Mouse (Mus musculus) neural tube, embryonic 13.5 days (tissue): ENCODE data around the gene Myo1h. TPM values are rescaled to one million over a fixed set of nuclear protein-coding genes. Genes with fewer than 3 reads are reported as not detected.

Experiments used
- ATAC-seq: fragments of 200-750 bp; cut with Nextera tagmentation; 2 replicates; pipeline ENCODE4 v1.8.0; 2017; ENCODE audit warnings: low read depth, mild to moderate bottlenecking, moderate TSS enrichment, moderate library complexity
- H3K27ac ChIP-seq: fragments of 300-500 bp; sonication (generic); replicated peaks from 2 replicates; pipeline ENCODE4 v1.5.1; 2015; ENCODE audit warnings: moderate library complexity, mild to moderate bottlenecking, inconsistent platforms
- H3K27me3 ChIP-seq: fragments of 300-500 bp; sonication (generic); 2 replicates; pipeline ENCODE4 v1.6.1; 2015; ENCODE audit warnings: mild to moderate bottlenecking, inconsistent platforms
- H3K36me3 ChIP-seq: fragments of 300-500 bp; sonication (generic); 2 replicates; pipeline ENCODE4 v1.6.1; 2015; ENCODE audit warnings: mild to moderate bottlenecking, inconsistent platforms
- H3K4me1 ChIP-seq: fragments of 300-500 bp; sonication (generic); replicated peaks from 2 replicates; pipeline ENCODE4 v1.6.1; 2015; ENCODE audit warnings: inconsistent platforms
- H3K4me2 ChIP-seq: fragments of 300-500 bp; sonication (generic); 2 replicates; pipeline ENCODE4 v1.6.1; 2015; ENCODE audit warnings: inconsistent platforms, mild to moderate bottlenecking, moderate library complexity
- H3K4me3 ChIP-seq: fragments of 300-500 bp; sonication (generic); 2 replicates; pipeline ENCODE4 v1.5.1; 2015; ENCODE audit warnings: mild to moderate bottlenecking, inconsistent platforms
- H3K9ac ChIP-seq: fragments of 300-500 bp; sonication (generic); 2 replicates; pipeline ENCODE4 v1.6.1; 2015; ENCODE audit warnings: moderate library complexity, mild to moderate bottlenecking, inconsistent platforms
- H3K9me3 ChIP-seq: fragments of 300-500 bp; sonication (generic); 2 replicates; pipeline ENCODE4 v1.6.1; 2016; ENCODE audit warnings: inconsistent platforms
- WGBS: fragments of 180-500 bp; shearing (Covaris S2); methylation state at CpG from one replicate; pipeline ENCODE4 v1.1.7; 2015; 5-methylcytosine and 5-hydroxymethylcytosine counted together
- polyA plus RNA-seq: library from polyadenylated mRNA; unstranded; fragments of >200 nt; fragmentation: Nextera tagmentation; extraction: Ambion mirVana; gene quantifications from 2 replicates; pipeline ENCODE4 v1.2.1, GENCODE M21; 2015

Gene Myo1h
- polyA plus RNA-seq, 1 experiment from 2014 or later = 0.38 TPM

DNA sequence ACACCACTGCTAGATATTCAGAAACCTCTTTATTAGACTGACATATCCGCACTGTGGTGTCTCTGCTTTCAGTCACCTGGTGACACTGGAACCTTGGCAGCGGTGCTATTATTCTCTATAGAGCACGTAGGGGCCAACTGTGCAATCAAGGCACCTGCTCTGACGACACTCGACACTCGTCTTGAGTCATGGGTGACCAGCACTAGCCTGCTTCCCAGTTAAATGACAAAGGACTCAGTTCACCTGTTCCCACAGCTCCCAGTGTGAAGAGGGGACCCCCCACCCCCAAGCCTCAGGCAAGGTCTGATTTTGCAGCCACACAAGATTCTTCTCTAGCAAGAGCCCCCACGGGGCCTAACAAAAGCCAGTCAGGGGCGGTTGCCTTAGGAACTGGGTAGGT, 13.6 kb upstream of the Myo1h start:
- peaks cover 38% of the 10 kb centered on the region for H3K4me1 ChIP-seq
- H3K27ac ChIP-seq = no peak overlapping the region
- no peak overlapping the region for H3K9ac ChIP-seq
- H3K27me3 ChIP-seq = peaks cover 89% of the 10 kb centered on the region
- no peak overlapping the region for H3K4me3 ChIP-seq
- H3K36me3 ChIP-seq = no peaks in the 10 kb centered on the region
- H3K4me2 ChIP-seq = no peak overlapping the region
- ATAC-seq = no peak
- no peaks in the 10 kb centered on the region for H3K9me3 ChIP-seq
- WGBS = 10% methylated on average over 8 of the region's 8 CpGs

DNA sequence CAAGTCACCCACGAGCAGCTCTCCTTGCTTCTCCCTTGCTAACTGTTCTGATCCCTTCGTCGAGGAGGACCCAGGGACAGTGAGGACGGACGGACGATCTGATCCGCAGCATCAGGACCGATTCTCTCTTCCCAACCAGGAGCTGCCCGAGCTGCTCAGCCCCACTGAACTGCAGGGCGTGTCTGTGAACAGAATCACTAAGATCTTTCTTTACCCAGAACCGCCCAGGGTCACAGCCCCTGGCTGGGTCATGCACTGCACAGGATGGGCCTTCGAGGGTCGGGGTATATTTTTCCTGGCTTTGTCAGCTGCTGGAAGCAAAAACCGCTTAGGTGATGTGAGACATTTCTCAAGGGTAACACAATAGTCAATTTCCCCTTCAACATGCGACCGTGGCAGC, 13.0 kb upstream of the Myo1h start:
- Histone ChIP-seq H3K4me2 (no peak overlapping the region), H3K4me3 (no peak overlapping the region), H3K9me3 (no peaks in the 10 kb centered on the region), H3K27me3 (peaks cover 89% of the 10 kb centered on the region), H3K36me3 (no peaks in the 10 kb centered on the region), H3K27ac (no peak overlapping the region), H3K4me1 (peaks cover 37% of the 10 kb centered on the region), H3K9ac (no peak overlapping the region)
- no peak for ATAC-seq
- WGBS = 20% methylated on average over 16 of the region's 16 CpGs

GRCm38 (mm10) chr5:114279382-114280143, 9.4 kb upstream of the Myo1h start:
- no peaks in the 10 kb centered on the region for H3K36me3 ChIP-seq
- peaks cover 83% of the 10 kb centered on the region for H3K27me3 ChIP-seq
- H3K27ac ChIP-seq = no peak overlapping the region
- H3K4me3 ChIP-seq = peak overlapping the region; percentile 17; the same call in 1 of the 2 replicates
- H3K9ac ChIP-seq = peak overlapping the region; percentile 41; the same call in 1 of the 2 replicates
- 12% methylated on average over 12 of the region's 12 CpGs for WGBS
- 0 out of 2 replicates have a peak, but pooled peaks have one; percentile 30 for ATAC-seq
- peaks cover 24% of the 10 kb centered on the region for H3K4me1 ChIP-seq
- peak overlapping the region; percentile 40 for H3K4me2 ChIP-seq
- H3K9me3 ChIP-seq = no peaks in the 10 kb centered on the region

DNA sequence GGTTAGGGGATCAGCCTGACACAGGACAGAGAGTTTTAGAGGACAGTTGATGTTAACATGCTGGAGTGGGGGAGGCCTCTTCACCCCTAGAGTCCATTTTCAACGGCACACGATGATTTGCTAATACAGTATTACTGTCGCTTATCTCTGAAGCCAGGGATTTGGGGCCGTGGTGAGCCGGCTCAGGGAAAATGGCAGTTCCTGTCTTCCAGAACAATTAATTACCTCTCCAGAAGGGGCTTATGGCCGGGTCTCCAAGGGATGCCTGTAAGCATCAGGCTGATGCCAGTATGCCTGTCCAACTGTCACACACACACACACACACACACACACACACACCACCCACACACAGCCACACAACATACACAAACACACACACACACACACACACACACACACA, 6.6 kb upstream of the Myo1h start:
- H3K27me3 ChIP-seq = peaks cover 77% of the 10 kb centered on the region
- no peak overlapping the region for H3K9ac ChIP-seq
- peaks cover 12% of the 10 kb centered on the region for H3K4me1 ChIP-seq
- no peaks in the 10 kb centered on the region for H3K36me3 ChIP-seq
- no peak overlapping the region for H3K27ac ChIP-seq
- no peaks in the 10 kb centered on the region for H3K9me3 ChIP-seq
- no peak overlapping the region for H3K4me3 ChIP-seq
- ATAC-seq = no peak
- H3K4me2 ChIP-seq = no peak overlapping the region
- WGBS = 23% methylated on average over 6 of the region's 6 CpGs

- 80% methylated on average over 13 of the region's 13 CpGs for WGBS
- Histone ChIP-seq H3K4me1 (peaks cover 12% of the 10 kb centered on the region), H3K9me3 (no peaks in the 10 kb centered on the region), H3K27me3 (peaks cover 80% of the 10 kb centered on the region), H3K27ac (no peak overlapping the region), H3K9ac (no peak overlapping the region), H3K4me3 (no peak overlapping the region), H3K36me3 (no peaks in the 10 kb centered on the region), H3K4me2 (no peak overlapping the region)
- no peak for ATAC-seq
These were observed 4.2 kb upstream of the Myo1h start for GRCm38 (mm10) chr5:114284604-114285397.

DNA sequence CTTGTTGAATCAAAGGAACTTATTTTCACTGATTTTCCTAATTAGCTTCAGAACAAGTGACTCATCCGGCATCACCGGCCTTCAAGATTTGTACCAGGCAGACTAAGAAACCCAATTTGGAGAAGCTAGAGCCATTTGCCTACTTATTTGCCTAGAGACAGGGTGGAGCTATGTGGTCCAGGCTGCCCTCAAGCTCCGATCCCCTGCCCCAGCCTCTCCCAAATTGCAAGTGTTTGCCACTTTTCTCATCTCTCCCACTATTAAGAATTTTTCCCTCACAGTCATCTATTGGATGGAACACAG, 3.6 kb upstream of the Myo1h start:
- H3K27ac ChIP-seq = no peak overlapping the region
- no peaks in the 10 kb centered on the region for H3K9me3 ChIP-seq
- no peaks in the 10 kb centered on the region for H3K36me3 ChIP-seq
- 92% methylated on average over 3 of the region's 3 CpGs for WGBS
- H3K27me3 ChIP-seq = peaks cover 85% of the 10 kb centered on the region
- H3K9ac ChIP-seq = no peak overlapping the region
- H3K4me1 ChIP-seq = peaks cover 14% of the 10 kb centered on the region
- H3K4me3 ChIP-seq = no peak overlapping the region
- no peak for ATAC-seq
- H3K4me2 ChIP-seq = no peak overlapping the region

DNA sequence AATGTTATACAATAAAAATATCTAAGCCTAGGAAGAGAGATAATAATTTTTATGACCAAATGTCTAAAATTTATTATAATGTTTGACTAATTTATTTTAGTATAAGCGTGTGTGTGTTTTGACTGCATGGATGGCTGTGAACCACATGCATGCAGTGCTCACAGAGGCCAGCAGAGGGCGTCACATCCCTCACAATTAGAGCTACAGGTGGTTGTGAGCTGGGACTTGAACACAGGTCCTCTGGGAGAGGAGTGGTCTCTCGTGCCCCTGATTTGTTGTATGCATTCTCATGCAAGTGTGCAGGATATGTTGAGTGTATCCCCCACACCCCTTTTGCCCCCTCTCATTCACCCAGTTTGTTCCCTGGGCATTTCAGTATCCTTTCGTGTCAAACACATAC, 2.9 kb upstream of the Myo1h start:
- H3K9me3 ChIP-seq = no peaks in the 10 kb centered on the region
- peaks cover 14% of the 10 kb centered on the region for H3K4me1 ChIP-seq
- WGBS = 83% methylated on average over 4 of the region's 4 CpGs
- H3K4me3 ChIP-seq = no peak overlapping the region
- peaks cover 85% of the 10 kb centered on the region for H3K27me3 ChIP-seq
- no peak for ATAC-seq
- no peak overlapping the region for H3K27ac ChIP-seq
- H3K4me2 ChIP-seq = no peak overlapping the region
- H3K36me3 ChIP-seq = no peaks in the 10 kb centered on the region
- no peak overlapping the region for H3K9ac ChIP-seq

DNA sequence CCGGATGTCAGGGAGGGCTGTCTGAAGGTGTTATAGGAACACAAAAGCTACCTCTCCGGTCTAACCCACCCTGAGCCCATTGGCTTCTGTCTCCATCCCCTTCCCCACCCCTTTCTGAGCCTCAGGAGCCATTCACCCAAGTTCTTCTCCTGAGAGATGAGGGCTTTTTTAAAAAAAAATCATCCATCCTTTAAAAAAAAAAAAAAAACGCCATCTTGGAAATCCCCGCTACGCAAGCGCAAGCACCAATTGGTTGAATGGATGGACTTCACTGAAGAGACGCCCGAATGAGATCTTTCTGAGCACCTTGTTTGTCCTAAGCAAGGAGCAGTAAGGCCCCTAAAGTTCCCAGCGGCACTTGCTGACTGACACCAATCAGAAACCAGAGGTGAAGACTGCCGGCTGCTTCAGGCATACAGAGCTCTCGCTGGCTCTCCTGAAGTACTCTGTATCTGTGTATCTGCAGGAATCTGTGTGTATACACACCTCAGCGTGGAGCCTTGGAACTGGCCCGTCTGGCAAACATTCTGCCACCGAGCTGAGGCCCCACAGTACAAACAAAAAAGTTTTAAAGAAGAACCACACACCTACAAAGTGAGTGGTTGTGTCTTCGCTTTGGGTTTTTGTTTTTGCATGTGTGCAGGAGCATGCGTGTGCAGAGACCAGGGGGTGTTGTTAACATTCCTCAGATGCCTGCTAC, 1.9 kb upstream of the Myo1h start:
- H3K4me2 ChIP-seq = no peak overlapping the region
- WGBS = 83% methylated on average over 16 of the region's 16 CpGs
- no peak for ATAC-seq
- no peak overlapping the region for H3K9ac ChIP-seq
- no peak overlapping the region for H3K4me3 ChIP-seq
- H3K9me3 ChIP-seq = no peaks in the 10 kb centered on the region
- H3K27ac ChIP-seq = no peak overlapping the region
- H3K27me3 ChIP-seq = peaks cover 85% of the 10 kb centered on the region
- no peaks in the 10 kb centered on the region for H3K36me3 ChIP-seq
- H3K4me1 ChIP-seq = peaks cover 14% of the 10 kb centered on the region

DNA sequence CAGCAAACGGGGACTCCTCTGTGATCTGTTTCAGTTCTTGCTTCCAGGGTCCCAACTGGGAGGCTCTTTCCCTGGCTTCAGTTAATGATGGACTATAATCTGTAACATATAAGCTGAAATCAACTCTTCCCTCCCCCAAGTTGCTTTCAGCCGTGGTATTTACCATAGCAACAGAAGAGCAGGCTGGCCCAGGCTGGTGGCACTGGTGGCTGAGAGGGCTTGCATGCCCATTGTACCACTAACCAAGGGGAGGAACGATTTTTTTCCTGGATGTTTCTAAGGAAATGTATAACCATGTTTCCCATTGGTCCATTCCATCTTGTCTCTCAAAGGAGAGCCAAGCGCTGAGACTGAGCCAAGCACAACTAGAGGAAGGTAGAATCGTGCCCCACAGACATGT, 570 bp upstream of the Myo1h start:
- Histone ChIP-seq H3K36me3 (no peaks in the 10 kb centered on the region), H3K9ac (no peak overlapping the region), H3K4me1 (peaks cover 17% of the 10 kb centered on the region), H3K4me3 (no peak overlapping the region), H3K4me2 (no peak overlapping the region), H3K27me3 (peaks cover 89% of the 10 kb centered on the region), H3K27ac (no peak overlapping the region), H3K9me3 (no peaks in the 10 kb centered on the region)
- 85% methylated on average over 5 of the region's 5 CpGs for WGBS
- no peak for ATAC-seq

DNA sequence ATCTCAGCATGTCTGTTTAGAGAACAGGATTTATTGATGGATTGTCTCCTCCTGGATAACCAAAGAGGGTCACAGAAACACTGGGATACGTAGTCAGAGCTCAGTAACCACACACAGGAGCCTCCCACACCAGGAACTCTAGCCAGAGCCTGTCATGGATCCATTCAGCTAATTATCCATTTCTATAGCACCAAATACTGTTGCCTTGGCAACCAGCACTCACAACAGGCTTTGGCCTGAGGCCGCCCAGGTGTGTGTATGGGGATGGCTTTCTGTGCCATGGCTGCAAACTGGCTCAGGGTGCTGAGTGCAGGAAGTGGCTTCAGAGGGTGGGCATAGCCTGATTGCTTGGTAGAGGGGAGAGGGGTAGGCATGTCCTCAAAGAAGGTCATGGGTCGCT, 1.0 kb downstream of the Myo1h start:
- no peaks in the 10 kb centered on the region for H3K36me3 ChIP-seq
- no peaks in the 10 kb centered on the region for H3K9me3 ChIP-seq
- peak; percentile 59; the same call in 1 of the 2 replicates for ATAC-seq
- peaks cover 19% of the 10 kb centered on the region for H3K4me1 ChIP-seq
- 63% methylated on average over 3 of the region's 3 CpGs for WGBS
- H3K4me2 ChIP-seq = no peak overlapping the region
- H3K27ac ChIP-seq = no peak overlapping the region
- H3K4me3 ChIP-seq = no peak overlapping the region
- H3K27me3 ChIP-seq = peaks cover 88% of the 10 kb centered on the region
- 0 out of 2 replicates have a peak overlapping the region, but pooled peaks have one; percentile 34 for H3K9ac ChIP-seq

DNA sequence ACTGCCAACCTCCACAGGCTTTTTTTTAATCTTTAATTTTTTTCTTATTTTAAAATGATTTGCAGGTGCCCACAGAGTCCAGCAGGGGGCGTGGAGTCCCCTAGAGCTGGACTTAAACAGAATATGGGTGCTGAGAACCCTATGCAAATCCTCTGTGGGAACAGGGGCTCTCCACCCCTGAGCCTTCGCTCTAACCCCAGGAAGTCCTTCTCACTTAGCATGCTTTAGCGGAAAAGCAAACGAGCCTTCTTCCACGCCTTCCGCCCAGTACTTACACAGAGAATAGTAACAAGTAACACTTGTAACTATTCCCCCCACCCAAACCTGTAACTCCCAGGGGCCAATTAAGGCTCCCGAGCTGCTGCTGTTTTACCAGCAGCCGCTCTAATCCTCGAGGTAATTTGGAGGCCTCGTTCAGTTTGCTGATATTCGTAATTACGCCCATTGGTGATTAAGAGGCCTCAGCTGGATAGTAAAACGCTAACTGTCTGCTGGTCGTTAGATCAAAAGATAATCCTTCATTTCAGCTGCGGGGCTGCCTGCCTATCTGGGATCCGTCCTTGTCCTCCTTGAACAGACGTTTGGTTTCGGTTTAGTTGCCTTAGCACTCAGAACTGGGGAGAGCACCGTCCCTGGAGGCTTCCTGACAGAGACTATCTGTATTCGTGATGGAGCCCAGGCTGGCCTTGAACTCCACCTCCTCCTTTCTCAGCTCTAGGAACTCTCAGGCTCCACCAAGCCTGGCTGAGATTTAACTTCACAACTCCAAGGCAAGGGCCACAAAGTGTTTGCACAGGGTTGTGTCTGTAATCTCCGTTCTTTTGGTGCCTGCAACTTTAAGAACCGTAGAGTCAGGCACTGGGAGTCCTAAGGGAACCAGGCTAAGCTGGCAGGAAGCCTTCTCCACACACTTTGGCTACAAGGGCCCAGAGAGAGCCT, 8.0 kb downstream of the Myo1h start:
- Histone ChIP-seq H3K9ac (no peak overlapping the region), H3K36me3 (no peaks in the 10 kb centered on the region), H3K4me1 (peaks cover 44% of the 10 kb centered on the region), H3K9me3 (no peaks in the 10 kb centered on the region), H3K4me2 (no peak overlapping the region), H3K27me3 (peaks cover 88% of the 10 kb centered on the region), H3K27ac (peak overlapping the region; percentile 4; the same call in 1 of the 2 replicates), H3K4me3 (no peak overlapping the region)
- ATAC-seq = no peak
- WGBS = 14% methylated on average over 22 of the region's 22 CpGs
